Mouse (Mus musculus) G1E (cell line): ENCODE measurements around the gene D930020B18Rik.

ENCODE experiments used
- CTCF ChIP-seq: IDR thresholded peaks from 2 replicates; pipeline ENCODE4 v1.5.1; 2012; ENCODE audit warnings: low read depth, low read length, inconsistent platforms, mixed read lengths
- GATA1 ChIP-seq: IDR thresholded peaks from 2 replicates; pipeline ENCODE4 v1.6.1; 2012; ENCODE audit warnings: borderline replicate concordance, low read length, inconsistent platforms, mixed read lengths
- POLR2AphosphoS5 ChIP-seq: IDR thresholded peaks from 2 replicates; pipeline ENCODE4 v1.6.1; 2012; ENCODE audit warnings: low read depth, low read length, inconsistent platforms; ENCODE audit not compliant: insufficient replicate concordance
- TAL1 ChIP-seq: conservative IDR thresholded peaks from 2 replicates; pipeline ENCODE4 v1.6.1; 2012; ENCODE audit warnings: low read depth, low read length, inconsistent platforms, mixed read lengths

- TF ChIP-seq CTCF, result no peak
- no peak for TF ChIP-seq GATA1
- TF ChIP-seq TAL1, result no peak
- no peak for TF ChIP-seq POLR2AphosphoS5
Measured at GRCm38 (mm10) chr10:121732542-121732941, 91.2 kb downstream of the D930020B18Rik start.
